Mouse (Mus musculus) embryonic facial prominence, embryonic 12.5 days (tissue): ENCODE measurements around the gene Stac3. TPM values are rescaled to one million over a fixed set of nuclear protein-coding genes. Genes with fewer than 3 reads are reported as not detected.
A peak's percentile ranks its signal among the peaks of the same experiment; 100 is the strongest.

Experiments
- ATAC-seq: fragments of 200-750 bp; cut with Nextera tagmentation; 2 replicates; pipeline ENCODE4 v1.8.0; 2017; ENCODE audit not compliant: insufficient number of reproducible peaks, insufficient read depth, low FRiP score, low TSS enrichment
- H3K27ac ChIP-seq: fragments of 300-500 bp; sonication (generic); 2 replicates; pipeline ENCODE4 v1.5.1; 2016; ENCODE audit warnings: mild to moderate bottlenecking
- H3K27me3 ChIP-seq: fragments of 300-500 bp; sonication (generic); 2 replicates; pipeline ENCODE4 v1.6.1; 2016; ENCODE audit warnings: mild to moderate bottlenecking, moderate library complexity
- H3K36me3 ChIP-seq: fragments of 300-500 bp; sonication (generic); 2 replicates; pipeline ENCODE4 v1.6.1; 2016; ENCODE audit warnings: mild to moderate bottlenecking
- H3K4me1 ChIP-seq: fragments of 300-500 bp; sonication (generic); 2 replicates; pipeline ENCODE4 v1.6.1; 2016
- H3K4me2 ChIP-seq: fragments of 300-500 bp; sonication (generic); replicated peaks from 2 replicates; pipeline ENCODE4 v1.6.1; 2016; ENCODE audit warnings: mild to moderate bottlenecking, moderate library complexity
- H3K4me3 ChIP-seq: fragments of 300-500 bp; sonication (generic); 2 replicates; pipeline ENCODE4 v1.5.1; 2016; ENCODE audit warnings: mild to moderate bottlenecking
- H3K9ac ChIP-seq: fragments of 300-500 bp; sonication (generic); 2 replicates; pipeline ENCODE4 v1.6.1; 2016; ENCODE audit warnings: mild to moderate bottlenecking, moderate library complexity
- H3K9me3 ChIP-seq: fragments of 300-500 bp; sonication (generic); 2 replicates; pipeline ENCODE4 v1.6.1; 2016; ENCODE audit warnings: mild to moderate bottlenecking, moderate library complexity
- WGBS: fragments of 180-500 bp; shearing (Covaris S2); methylation state at CpG from one replicate; pipeline ENCODE4 v1.1.7; 2016; 5-methylcytosine and 5-hydroxymethylcytosine counted together
- polyA plus RNA-seq: library from polyadenylated mRNA; unstranded; fragments of >200 nt; fragmentation: Nextera tagmentation; extraction: Ambion mirVana; gene quantifications from 2 replicates; pipeline ENCODE4 v1.2.1, GENCODE M21; 2016

Gene Stac3
- polyA plus RNA-seq, 1 experiment from 2014 or later, result 7.9 TPM

DNA sequence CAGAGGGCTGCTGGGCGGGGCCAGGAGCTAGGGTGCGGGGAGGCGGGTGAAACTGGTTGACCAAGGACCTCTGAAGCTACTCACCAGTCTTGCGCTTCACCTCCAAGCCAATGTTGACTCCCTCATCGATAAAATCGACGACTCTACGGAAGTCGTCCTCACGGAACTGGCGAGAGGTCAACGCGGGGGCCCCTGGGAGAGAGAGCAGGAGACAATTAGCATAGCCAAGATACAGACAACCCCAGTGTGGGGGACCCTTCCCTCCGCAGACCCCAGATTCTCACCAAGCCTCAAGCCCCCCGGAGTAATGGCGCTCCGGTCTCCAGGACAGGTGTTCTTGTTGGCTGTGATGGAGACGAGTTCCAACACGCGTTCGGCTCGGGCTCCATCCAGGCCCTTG lies 16.5 kb downstream of the Stac3 start:
- no peak overlapping the region for H3K4me3 ChIP-seq
- no peaks in the 10 kb centered on the region for H3K9me3 ChIP-seq
- H3K4me2 ChIP-seq, result no peak overlapping the region
- 91% methylated on average over 22 of the region's 22 CpGs for WGBS
- no peak overlapping the region for H3K9ac ChIP-seq
- H3K27me3 ChIP-seq, result peaks cover 58% of the 10 kb centered on the region
- no peak for ATAC-seq
- H3K36me3 ChIP-seq, result peaks cover 32% of the 10 kb centered on the region
- H3K4me1 ChIP-seq, result peaks cover 46% of the 10 kb centered on the region
- H3K27ac ChIP-seq, result no peak overlapping the region

DNA sequence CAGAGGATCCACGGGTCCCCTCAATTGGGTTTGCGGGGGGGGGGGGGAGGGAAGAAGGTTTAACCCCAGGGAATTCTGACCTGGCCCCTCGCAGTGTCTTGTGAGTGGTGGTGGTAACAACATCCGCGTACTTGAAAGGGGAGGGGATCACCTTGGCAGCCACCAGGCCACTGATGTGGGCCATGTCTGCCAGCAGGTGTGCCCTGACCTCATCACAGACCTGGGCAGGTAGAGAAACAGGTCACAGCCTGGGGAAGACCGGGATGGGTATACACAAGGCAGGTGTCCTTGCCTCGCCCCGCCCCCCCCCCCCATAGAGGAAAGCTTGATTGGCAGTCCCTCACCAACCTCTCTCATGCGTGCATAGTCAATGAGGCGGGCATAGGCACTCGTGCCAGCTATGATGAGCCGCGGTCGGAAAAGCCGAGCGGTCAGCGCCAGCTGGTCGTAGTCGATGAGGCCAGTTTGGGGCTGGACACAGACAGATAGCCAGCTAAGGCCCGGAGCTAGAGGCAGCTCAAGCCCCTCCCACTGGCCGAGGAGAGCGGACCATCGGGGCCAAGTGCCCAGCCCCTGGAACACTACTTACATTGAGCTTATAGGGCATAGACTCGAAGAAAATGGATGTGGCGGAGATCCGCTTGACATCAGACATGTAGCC lies 17.7 kb downstream of the Stac3 start:
- ATAC-seq, result no peak
- H3K27ac ChIP-seq, result no peak overlapping the region
- H3K4me1 ChIP-seq, result peaks cover 34% of the 10 kb centered on the region
- WGBS, result 93% methylated on average over 26 of the region's 26 CpGs
- H3K9me3 ChIP-seq, result no peaks in the 10 kb centered on the region
- peaks cover 32% of the 10 kb centered on the region for H3K36me3 ChIP-seq
- peaks cover 56% of the 10 kb centered on the region for H3K27me3 ChIP-seq
- no peak overlapping the region for H3K9ac ChIP-seq
- no peak overlapping the region for H3K4me3 ChIP-seq
- no peak overlapping the region for H3K4me2 ChIP-seq

GRCm38 (mm10) chr10:127519903-127520713 lies 18.6 kb downstream of the Stac3 start:
- no peaks in the 10 kb centered on the region for H3K9me3 ChIP-seq
- H3K27me3 ChIP-seq, result peaks cover 56% of the 10 kb centered on the region
- H3K36me3 ChIP-seq, result peaks cover 32% of the 10 kb centered on the region
- H3K4me3 ChIP-seq, result no peak overlapping the region
- H3K27ac ChIP-seq, result no peak overlapping the region
- no peak overlapping the region for H3K9ac ChIP-seq
- H3K4me2 ChIP-seq, result peak overlapping the region; percentile 76; the same call in 1 of the 2 replicates
- no peak for ATAC-seq
- 93% methylated on average over 37 of the region's 37 CpGs for WGBS
- H3K4me1 ChIP-seq, result peaks cover 42% of the 10 kb centered on the region

- H3K36me3 ChIP-seq, result peaks cover 32% of the 10 kb centered on the region
- 82% methylated on average over 20 of the region's 20 CpGs for WGBS
- peaks cover 46% of the 10 kb centered on the region for H3K4me1 ChIP-seq
- no peak overlapping the region for H3K4me3 ChIP-seq
- ATAC-seq, result no peak
- 0 out of 2 replicates have a peak overlapping the region, but pooled peaks have one; percentile 17 for H3K9ac ChIP-seq
- H3K27ac ChIP-seq, result no peak overlapping the region
- H3K9me3 ChIP-seq, result no peaks in the 10 kb centered on the region
- H3K27me3 ChIP-seq, result peaks cover 56% of the 10 kb centered on the region
- H3K4me2 ChIP-seq, result peak overlapping the region; percentile 76
Observed at GRCm38 (mm10) chr10:127520714-127521357, 19.4 kb downstream of the Stac3 start.

- no peak overlapping the region for H3K27ac ChIP-seq
- H3K4me3 ChIP-seq, result peak overlapping the region; percentile 53
- peak overlapping the region; percentile 76 for H3K4me2 ChIP-seq
- peaks cover 56% of the 10 kb centered on the region for H3K27me3 ChIP-seq
- peaks cover 32% of the 10 kb centered on the region for H3K36me3 ChIP-seq
- WGBS, result 9% methylated on average over 12 of the region's 12 CpGs
- ATAC-seq, result no peak
- peaks cover 46% of the 10 kb centered on the region for H3K4me1 ChIP-seq
- peak overlapping the region; percentile 52 for H3K9ac ChIP-seq
- no peaks in the 10 kb centered on the region for H3K9me3 ChIP-seq
Observed at GRCm38 (mm10) chr10:127521611-127522080, 20.2 kb downstream of the Stac3 start.

DNA sequence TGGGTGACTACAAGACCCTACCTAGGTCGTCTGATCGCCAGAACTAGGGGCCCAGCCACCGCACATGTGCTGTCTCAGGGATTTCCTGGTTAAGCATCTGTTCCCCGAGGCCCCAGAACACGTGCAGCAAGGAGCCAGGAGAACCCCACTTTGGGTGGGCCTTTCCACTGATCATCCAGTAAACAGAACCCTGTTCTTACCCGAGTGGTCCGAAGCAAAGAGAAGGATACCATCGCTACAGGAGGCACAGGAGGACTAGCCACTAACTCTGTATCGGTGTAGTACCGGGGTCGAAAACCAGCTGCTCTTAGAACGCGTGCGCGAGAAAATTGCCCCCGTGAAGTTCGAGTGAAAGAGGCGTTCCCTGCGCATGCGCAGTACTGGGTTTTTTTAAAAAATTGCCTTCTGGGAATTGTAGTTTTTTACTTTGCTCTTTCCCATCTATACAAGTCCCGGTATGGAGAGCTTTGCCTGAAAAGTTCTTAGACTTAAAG lies 20.6 kb downstream of the Stac3 start, which contains the start of gene Shmt2:
Gene Shmt2, minus strand, starts transcription at position 357 of the 494 bp plus-strand sequence.
- Histone ChIP-seq H3K4me1 (peaks cover 45% of the 10 kb centered on the region), H3K9me3 (no peaks in the 10 kb centered on the region), H3K27me3 (peaks cover 56% of the 10 kb centered on the region), H3K36me3 (peaks cover 32% of the 10 kb centered on the region), H3K4me3 (peak within 1 kb of the TSS; percentile 53), H3K27ac (no peak within 1 kb of the TSS), H3K9ac (peak within 1 kb of the TSS; percentile 52), H3K4me2 (peak within 1 kb of the TSS; percentile 76)
- ATAC-seq, result peak; percentile 62
- WGBS, result 1% methylated on average over 21 of the region's 21 CpGs

DNA sequence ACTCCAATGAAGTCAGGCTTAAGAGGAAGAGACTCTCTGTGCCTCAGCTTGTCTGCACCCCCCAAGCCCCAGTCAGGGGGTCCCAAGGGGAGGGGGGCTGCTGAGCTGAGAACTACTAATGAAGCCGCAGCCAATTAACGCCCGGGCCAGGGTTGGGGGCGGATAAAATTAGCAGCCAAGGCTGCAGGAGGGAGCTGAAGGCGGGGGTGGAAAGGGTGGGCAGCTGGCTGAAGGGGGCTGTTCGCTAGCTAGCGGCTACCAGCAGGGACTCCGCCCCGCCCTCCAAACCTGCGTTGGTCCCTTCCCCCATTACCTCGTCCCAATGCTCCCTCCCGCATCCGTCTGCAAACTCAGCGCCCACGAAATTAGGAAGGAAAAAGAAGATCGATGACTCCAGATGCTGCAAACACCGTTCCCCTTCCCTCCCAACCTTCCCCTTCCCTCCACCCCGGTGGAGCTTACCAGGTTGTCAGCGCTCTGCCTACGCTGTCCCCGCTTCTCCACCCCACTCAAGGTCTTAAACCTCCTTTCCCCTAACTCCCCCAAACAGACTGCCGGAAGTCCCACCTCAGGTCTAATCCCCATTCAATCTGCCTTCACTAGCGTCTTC lies 23.3 kb downstream of the Stac3 start:
- Histone ChIP-seq H3K9ac (no peak overlapping the region), H3K9me3 (no peaks in the 10 kb centered on the region), H3K4me2 (peak overlapping the region; percentile 33), H3K27ac (no peak overlapping the region), H3K36me3 (peaks cover 12% of the 10 kb centered on the region), H3K4me3 (peak overlapping the region; percentile 13; the same call in 1 of the 2 replicates), H3K4me1 (peaks cover 49% of the 10 kb centered on the region), H3K27me3 (peaks cover 66% of the 10 kb centered on the region)
- 2% methylated on average over 23 of the region's 23 CpGs for WGBS
- ATAC-seq, result no peak

DNA sequence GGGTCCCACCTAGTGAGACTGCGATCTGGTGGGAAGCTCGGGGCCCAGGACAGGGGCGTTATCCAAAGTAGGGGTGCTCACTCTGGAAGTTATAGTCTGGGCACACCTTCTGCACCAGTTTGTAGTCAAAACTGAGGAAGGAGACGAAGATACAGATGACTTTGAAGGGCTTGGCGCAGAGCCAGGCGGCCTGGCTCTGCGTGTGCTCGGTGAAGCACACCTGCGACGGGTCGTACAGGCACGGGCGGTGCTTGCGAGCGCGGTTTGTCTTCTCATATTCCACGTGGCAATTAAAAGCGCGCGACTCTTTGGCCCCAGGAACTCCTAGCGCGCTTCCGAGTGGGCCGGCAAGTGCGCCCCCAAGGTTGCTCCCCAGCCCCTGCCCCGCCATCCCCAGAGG lies 24.6 kb downstream of the Stac3 start:
- H3K4me2 ChIP-seq, result peak overlapping the region; percentile 36
- ATAC-seq, result no peak
- peaks cover 50% of the 10 kb centered on the region for H3K4me1 ChIP-seq
- no peaks in the 10 kb centered on the region for H3K9me3 ChIP-seq
- H3K9ac ChIP-seq, result no peak overlapping the region
- no peaks in the 10 kb centered on the region for H3K36me3 ChIP-seq
- no peak overlapping the region for H3K27ac ChIP-seq
- peaks cover 79% of the 10 kb centered on the region for H3K27me3 ChIP-seq
- H3K4me3 ChIP-seq, result peak overlapping the region; percentile 21
- 2% methylated on average over 26 of the region's 26 CpGs for WGBS

GRCm38 (mm10) chr10:127526681-127527080 lies 25.2 kb downstream of the Stac3 start:
- no peaks in the 10 kb centered on the region for H3K36me3 ChIP-seq
- H3K27ac ChIP-seq, result no peak overlapping the region
- H3K4me2 ChIP-seq, result peak overlapping the region; percentile 36
- ATAC-seq, result no peak
- peaks cover 44% of the 10 kb centered on the region for H3K4me1 ChIP-seq
- H3K9me3 ChIP-seq, result no peaks in the 10 kb centered on the region
- H3K4me3 ChIP-seq, result peak overlapping the region; percentile 21
- H3K9ac ChIP-seq, result no peak overlapping the region
- H3K27me3 ChIP-seq, result peaks cover 86% of the 10 kb centered on the region
- WGBS, result under 1% methylated on average over 26 of the region's 26 CpGs

GRCm38 (mm10) chr10:127527481-127527880 lies 26.0 kb downstream of the Stac3 start:
- Histone ChIP-seq H3K4me3 (0 out of 2 replicates have a peak overlapping the region, but pooled peaks have one; percentile 5), H3K9ac (no peak overlapping the region; the same call in 1 of the 2 replicates), H3K9me3 (no peaks in the 10 kb centered on the region), H3K36me3 (no peaks in the 10 kb centered on the region), H3K27me3 (peaks cover 94% of the 10 kb centered on the region), H3K4me1 (peaks cover 46% of the 10 kb centered on the region), H3K27ac (no peak overlapping the region), H3K4me2 (no peak overlapping the region)
- 4% methylated on average over 17 of the region's 17 CpGs for WGBS
- 0 out of 2 replicates have a peak, but pooled peaks have one; percentile 6 for ATAC-seq

DNA sequence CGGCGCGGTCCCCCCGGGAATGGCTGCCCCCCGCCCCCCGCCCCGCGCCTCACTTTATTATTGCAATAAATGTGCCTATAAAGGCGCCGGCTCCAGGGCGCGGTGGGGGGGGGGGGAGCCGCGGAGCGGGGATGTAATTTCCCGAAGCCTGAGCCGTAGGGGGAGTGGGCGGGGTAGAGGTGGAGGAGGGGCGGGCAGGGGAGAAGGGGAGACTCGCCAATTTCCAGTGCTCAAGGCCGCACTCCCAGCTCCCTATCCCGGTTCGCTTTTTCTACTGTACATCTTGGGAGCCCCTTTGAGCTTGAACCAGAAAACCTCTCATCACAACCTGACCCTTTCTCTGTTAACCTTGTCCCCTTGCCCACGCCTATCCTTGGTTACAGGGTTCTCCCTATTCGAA lies 29.5 kb downstream of the Stac3 start:
- H3K36me3 ChIP-seq, result no peaks in the 10 kb centered on the region
- H3K27me3 ChIP-seq, result peaks cover 100% of the 10 kb centered on the region
- no peaks in the 10 kb centered on the region for H3K9me3 ChIP-seq
- H3K4me1 ChIP-seq, result peaks cover 50% of the 10 kb centered on the region
- 1% methylated on average over 23 of the region's 25 CpGs for WGBS
- ATAC-seq, result no peak
- no peak overlapping the region for H3K9ac ChIP-seq
- no peak overlapping the region for H3K27ac ChIP-seq
- peak overlapping the region; percentile 40 for H3K4me2 ChIP-seq
- H3K4me3 ChIP-seq, result peak overlapping the region; percentile 22
